Comparison of ENCODE assay signal across 13 mouse cellular contexts in genomic region chr11:76328084-76328483, GRCm38 (mm10).
A peak's percentile ranks its signal among the peaks of the same experiment; 100 is the strongest.
DNase-seq lines count a peak whose midpoint lies in the region; ATAC-seq and TF ChIP-seq lines count a peak whose summit lies in the region.
"Had no signal": no experiment of that assay in that cellular context is flagged by ENCODE, and none has a peak within 500 bp of the region (broad histone marks: within the 10 kb centered on the region; RNA-seq: fewer than 3 reads in every experiment).

No protein-coding gene starts in this region.

- H3K9ac ChIP-seq in embryonic facial prominence, embryonic 12.5 days = no peak overlapping the region
- no peak overlapping the region for H3K9ac ChIP-seq in hindbrain, embryonic 12.5 days
- H3K9ac ChIP-seq in hindbrain, embryonic 11.5 days (ENCODE audit: low read depth, low read length) = no peak overlapping the region
- 0 out of 2 replicates have a peak overlapping the region, but pooled peaks have one; percentile 32 for H3K9ac ChIP-seq in embryonic facial prominence, embryonic 13.5 days
- no peak overlapping the region for H3K9ac ChIP-seq in liver, postnatal 0 days (replicated peaks)

- no peaks in the 10 kb centered on the region for H3K36me3 ChIP-seq in embryonic facial prominence, embryonic 12.5 days
- no peaks in the 10 kb centered on the region; the same call in 1 of the 2 replicates for H3K36me3 ChIP-seq in embryonic facial prominence, embryonic 10.5 days (replicated peaks)
- no peaks in the 10 kb centered on the region for H3K36me3 ChIP-seq in hindbrain, embryonic 12.5 days
- H3K36me3 ChIP-seq in hindbrain, embryonic 11.5 days (ENCODE audit: control insufficient read depth, insufficient read depth, low read length) = no peaks in the 10 kb centered on the region
- H3K36me3 ChIP-seq in embryonic facial prominence, embryonic 13.5 days = no peaks in the 10 kb centered on the region
- H3K36me3 ChIP-seq in liver, postnatal 0 days (replicated peaks; ENCODE audit: insufficient read depth, low read length) = no peaks in the 10 kb centered on the region

- H3K4me2 ChIP-seq in embryonic facial prominence, embryonic 12.5 days (replicated peaks) = no peak overlapping the region
- no peak overlapping the region for H3K4me2 ChIP-seq in hindbrain, embryonic 12.5 days (replicated peaks)
- no peak overlapping the region for H3K4me2 ChIP-seq in hindbrain, embryonic 11.5 days (replicated peaks; ENCODE audit: low read depth, low read length)
- no peak overlapping the region for H3K4me2 ChIP-seq in embryonic facial prominence, embryonic 13.5 days
- peak overlapping the region; percentile 4 for H3K4me2 ChIP-seq in liver, postnatal 0 days (ENCODE audit: low read depth, low read length)

- no peaks in the 10 kb centered on the region for H3K27me3 ChIP-seq in embryonic facial prominence, embryonic 12.5 days
- H3K27me3 ChIP-seq in embryonic facial prominence, embryonic 10.5 days (replicated peaks; ENCODE audit: low read depth, poor library complexity, severe bottlenecking) = no peaks in the 10 kb centered on the region
- no peaks in the 10 kb centered on the region for H3K27me3 ChIP-seq in hindbrain, embryonic 12.5 days
- no peaks in the 10 kb centered on the region for H3K27me3 ChIP-seq in hindbrain, embryonic 11.5 days (ENCODE audit: control insufficient read depth, insufficient read depth, low read length)
- H3K27me3 ChIP-seq in embryonic facial prominence, embryonic 13.5 days = no peaks in the 10 kb centered on the region
- H3K27me3 ChIP-seq in liver, postnatal 0 days (ENCODE audit: insufficient read depth, low read length) = no peaks in the 10 kb centered on the region
- no peaks in the 10 kb centered on the region for H3K27me3 ChIP-seq in cerebellum, adult 2 months (ENCODE audit: control insufficient read depth, insufficient read depth, low read length)

- DNase-seq in embryonic facial prominence, embryonic 10.5 days (ENCODE audit: low spot score) = no peak
- no peak for DNase-seq in hindbrain, embryonic 11.5 days (ENCODE audit: low spot score)
- no peak for DNase-seq in liver, postnatal 0 days
- DNase-seq in cerebellum, adult 9-10 months = no peak
- DNase-seq in cerebellum, adult 2 months = no peak
- DNase-seq: cerebellum, adult 8-10 months; lung, postnatal 36 days; right cerebral cortex, adult 18-20 months; thymus, postnatal 4 days had no signal

- 0 out of 2 replicates have a peak overlapping the region, but pooled peaks have one; percentile 36 for H3K27ac ChIP-seq in embryonic facial prominence, embryonic 12.5 days
- H3K27ac ChIP-seq in embryonic facial prominence, embryonic 10.5 days (replicated peaks) = no peak overlapping the region
- peak overlapping the region; percentile 35 for H3K27ac ChIP-seq in hindbrain, embryonic 12.5 days
- H3K27ac ChIP-seq in hindbrain, embryonic 11.5 days (ENCODE audit: low read depth, low read length) = no peak overlapping the region
- H3K27ac ChIP-seq in embryonic facial prominence, embryonic 13.5 days = peak overlapping the region; percentile 48; the same call in 1 of the 2 replicates
- no peak overlapping the region; the same call in 1 of the 2 replicates for H3K27ac ChIP-seq in liver, postnatal 0 days (ENCODE audit: low read depth)
- no peak overlapping the region; the same call in 1 of the 2 replicates for H3K27ac ChIP-seq in cerebellum, adult 2 months (ENCODE audit: insufficient read depth, low read length)

- H3K9me3 ChIP-seq in embryonic facial prominence, embryonic 12.5 days = no peaks in the 10 kb centered on the region
- no peaks in the 10 kb centered on the region for H3K9me3 ChIP-seq in embryonic facial prominence, embryonic 10.5 days
- no peaks in the 10 kb centered on the region for H3K9me3 ChIP-seq in hindbrain, embryonic 12.5 days (replicated peaks)
- H3K9me3 ChIP-seq in hindbrain, embryonic 11.5 days (ENCODE audit: control insufficient read depth, low read length) = no peaks in the 10 kb centered on the region
- H3K9me3 ChIP-seq in embryonic facial prominence, embryonic 13.5 days = no peaks in the 10 kb centered on the region
- no peaks in the 10 kb centered on the region for H3K9me3 ChIP-seq in liver, postnatal 0 days (ENCODE audit: low read length)

- no peak for TF ChIP-seq EP300 in liver, postnatal 0 days (IDR thresholded peaks at IDR 0.05; ENCODE audit: low read depth)

- peaks cover 62% of the 10 kb centered on the region for H3K4me1 ChIP-seq in embryonic facial prominence, embryonic 12.5 days
- peaks cover 79% of the 10 kb centered on the region for H3K4me1 ChIP-seq in embryonic facial prominence, embryonic 10.5 days
- H3K4me1 ChIP-seq in hindbrain, embryonic 12.5 days = peaks cover 49% of the 10 kb centered on the region
- no peaks in the 10 kb centered on the region for H3K4me1 ChIP-seq in hindbrain, embryonic 11.5 days (replicated peaks; ENCODE audit: control insufficient read depth, insufficient read depth, low read length)
- peaks cover 83% of the 10 kb centered on the region for H3K4me1 ChIP-seq in embryonic facial prominence, embryonic 13.5 days
- H3K4me1 ChIP-seq in liver, postnatal 0 days (ENCODE audit: insufficient read depth) = peaks cover 6% of the 10 kb centered on the region; the same call in 1 of the 2 replicates
- H3K4me1 ChIP-seq in cerebellum, adult 2 months (ENCODE audit: control insufficient read depth, insufficient read depth, low read length) = peaks cover 36% of the 10 kb centered on the region

- TF ChIP-seq CTCF in liver, postnatal 0 days (IDR thresholded peaks at IDR 0.05; ENCODE audit: low read depth) = no peak
- TF ChIP-seq CTCF in cerebellum, adult 2 months (IDR thresholded peaks at IDR 0.05; ENCODE audit: borderline replicate concordance, insufficient read depth, low read depth, low read length) = no peak

- ATAC-seq in embryonic facial prominence, embryonic 12.5 days (ENCODE audit: insufficient number of reproducible peaks, insufficient read depth, low FRiP score, low TSS enrichment) = no peak
- no peak for ATAC-seq in hindbrain, embryonic 12.5 days (ENCODE audit: low FRiP score)
- ATAC-seq in hindbrain, embryonic 11.5 days (ENCODE audit: low FRiP score) = no peak
- no peak for ATAC-seq in embryonic facial prominence, embryonic 13.5 days (ENCODE audit: insufficient number of reproducible peaks, insufficient read depth, low FRiP score, low TSS enrichment, low read depth)
- no peak for ATAC-seq in liver, postnatal 0 days

- no peak overlapping the region for H3K4me3 ChIP-seq in embryonic facial prominence, embryonic 12.5 days
- H3K4me3 ChIP-seq in embryonic facial prominence, embryonic 10.5 days = no peak overlapping the region
- H3K4me3 ChIP-seq in hindbrain, embryonic 12.5 days = no peak overlapping the region
- H3K4me3 ChIP-seq in hindbrain, embryonic 11.5 days (ENCODE audit: low read depth, low read length) = no peak overlapping the region
- H3K4me3 ChIP-seq in embryonic facial prominence, embryonic 13.5 days = no peak overlapping the region
- H3K4me3 ChIP-seq in liver, postnatal 0 days (ENCODE audit: low read depth, low read length) = no peak overlapping the region
- H3K4me3 ChIP-seq in cerebellum, adult 2 months (replicated peaks; ENCODE audit: insufficient read depth, low read depth, low read length) = no peak overlapping the region
- H3K4me3 ChIP-seq: myocyte had no signal

- no peak for TF ChIP-seq POLR2A in cerebellum, adult 2 months (IDR thresholded peaks at IDR 0.05; ENCODE audit: borderline replicate concordance, insufficient read depth, low read length)

- WGBS in embryonic facial prominence, embryonic 12.5 days = 46% methylated on average over 11 of the region's 11 CpGs
- 54% methylated on average over 11 of the region's 11 CpGs for WGBS in embryonic facial prominence, embryonic 10.5 days
- WGBS in hindbrain, embryonic 12.5 days = 56% methylated on average over 11 of the region's 11 CpGs
- 72% methylated on average over 11 of the region's 11 CpGs for WGBS in hindbrain, embryonic 11.5 days
- 42% methylated on average over 11 of the region's 11 CpGs for WGBS in embryonic facial prominence, embryonic 13.5 days
- WGBS in liver, postnatal 0 days (ENCODE audit: insufficient replicate concordance) = 20% methylated on average over 11 of the region's 11 CpGs
- WGBS in cerebellum, adult 2 months = 67% methylated on average over 11 of the region's 11 CpGs

Comparison
In these comparisons a context has a peak if more than half of its experiments do, and no peak if none do; other contexts are left out.
1. H3K27ac ChIP-seq: peak in embryonic facial prominence, embryonic 12.5 days (single experiment), hindbrain, embryonic 12.5 days (single experiment) and embryonic facial prominence, embryonic 13.5 days (single experiment); none in embryonic facial prominence, embryonic 10.5 days (single experiment), hindbrain, embryonic 11.5 days (single experiment), liver, postnatal 0 days (single experiment) and cerebellum, adult 2 months (single experiment).